In the genomic region with DNA sequence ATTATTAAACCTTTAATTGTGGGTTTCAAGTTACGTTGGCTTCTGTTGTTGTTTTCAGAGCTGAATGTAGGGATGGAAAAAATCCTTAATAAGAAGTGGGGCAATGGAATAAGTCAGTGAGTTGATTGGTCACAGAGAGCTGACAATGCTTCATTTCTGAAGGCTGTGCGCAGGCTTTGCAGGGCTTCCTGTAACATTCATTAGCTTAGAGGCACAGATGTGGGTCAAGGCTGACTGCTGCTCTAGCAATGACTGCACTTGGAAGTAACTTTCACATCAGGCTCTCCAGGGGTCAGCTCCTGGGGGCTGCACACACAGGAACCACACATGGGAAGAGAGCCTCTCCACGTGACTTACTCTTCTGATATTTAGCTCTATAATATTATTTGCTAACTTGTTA, we compare ENCODE assay signal across 15 mouse cellular contexts. TPM values are rescaled to one million over a fixed set of nuclear protein-coding genes. Genes with fewer than 3 reads are reported as not detected.
DNase-seq lines count a peak whose midpoint lies in the region; ATAC-seq and TF ChIP-seq lines count a peak whose summit lies in the region.
"Had no signal": no experiment of that assay in that cellular context is flagged by ENCODE, and none has a peak within 500 bp of the region (broad histone marks: within the 10 kb centered on the region; RNA-seq: fewer than 3 reads in every experiment).

No protein-coding gene starts in this region.

- no peak overlapping the region for H3K4me3 ChIP-seq in intestine, embryonic 15.5 days (replicated peaks)
- H3K4me3 ChIP-seq in intestine, postnatal 0 days (ENCODE audit: low read depth, low read length), result no peak overlapping the region
- no peak overlapping the region for H3K4me3 ChIP-seq in layer of hippocampus, adult 2 months
- H3K4me3 ChIP-seq: midbrain, embryonic 15.5 days had no signal

- no peaks in the 10 kb centered on the region for H3K36me3 ChIP-seq in intestine, embryonic 15.5 days
- H3K36me3 ChIP-seq in intestine, postnatal 0 days (ENCODE audit: control insufficient read depth, insufficient read depth), result no peaks in the 10 kb centered on the region
- H3K36me3 ChIP-seq: midbrain, embryonic 15.5 days had no signal

- 51% methylated on average over 3 of the region's 3 CpGs for WGBS in intestine, embryonic 15.5 days
- 66% methylated on average over 3 of the region's 3 CpGs for WGBS in intestine, postnatal 0 days

- ATAC-seq in intestine, embryonic 15.5 days, result no peak
- no peak for ATAC-seq in intestine, postnatal 0 days
- no peak for ATAC-seq in inflammation-experienced regulatory T-cells, adult 6 months
- ATAC-seq: midbrain, embryonic 15.5 days had no signal

- peak; percentile 20 for DNase-seq in Muller cell, postnatal 12 days (ENCODE audit: inconsistent ontology term)
- DNase-seq in adrenal gland, postnatal 10 days, result peak; percentile 68
- DNase-seq in forelimb bud, embryonic 11.5 days (ENCODE audit: low read depth, low spot score), result peak; percentile 13
- no peak for DNase-seq in layer of hippocampus, adult 2 months (ENCODE audit: low spot score in 2 of 2)
- no peak for DNase-seq in urinary bladder, postnatal 36 days (ENCODE audit: low spot score in 2 of 2)
- DNase-seq: cerebellum, adult 8-10 months; gastrocnemius, postnatal 25 days; heart, postnatal 36 days; kidney, postnatal 10 days; right cerebral cortex, postnatal 25 days had no signal

- no peaks in the 10 kb centered on the region for H3K9me3 ChIP-seq in intestine, embryonic 15.5 days
- no peaks in the 10 kb centered on the region for H3K9me3 ChIP-seq in intestine, postnatal 0 days (ENCODE audit: control insufficient read depth)
- H3K9me3 ChIP-seq: midbrain, embryonic 15.5 days had no signal

- TF ChIP-seq CTCF in intestine, postnatal 0 days (IDR thresholded peaks at IDR 0.05; ENCODE audit: low read depth), result no peak
- TF ChIP-seq CTCF in layer of hippocampus, adult 2 months (conservative IDR thresholded peaks at IDR 0.05), result no peak

- no peaks in the 10 kb centered on the region for H3K27me3 ChIP-seq in intestine, embryonic 15.5 days (replicated peaks)
- no peaks in the 10 kb centered on the region for H3K27me3 ChIP-seq in intestine, postnatal 0 days (replicated peaks; ENCODE audit: control insufficient read depth, insufficient read depth, low read length)
- H3K27me3 ChIP-seq: midbrain, embryonic 15.5 days had no signal

- peaks cover 5% of the 10 kb centered on the region; the same call in 1 of the 2 replicates for H3K4me1 ChIP-seq in intestine, embryonic 15.5 days (replicated peaks)
- no peaks in the 10 kb centered on the region for H3K4me1 ChIP-seq in intestine, postnatal 0 days (replicated peaks; ENCODE audit: control insufficient read depth, insufficient read depth, low read length)

- H3K4me2 ChIP-seq in intestine, embryonic 15.5 days (replicated peaks), result peak overlapping the region; percentile 17; the same call in 1 of the 2 replicates
- no peak overlapping the region for H3K4me2 ChIP-seq in intestine, postnatal 0 days (replicated peaks; ENCODE audit: low read depth)
- H3K4me2 ChIP-seq: heart, embryonic 11.5 days; midbrain, embryonic 15.5 days had no signal

- H3K27ac ChIP-seq in intestine, embryonic 15.5 days, result no peak overlapping the region
- H3K27ac ChIP-seq in intestine, postnatal 0 days (ENCODE audit: low read depth, low read length), result no peak overlapping the region
- H3K27ac ChIP-seq in layer of hippocampus, adult 2 months, result no peak overlapping the region
- H3K27ac ChIP-seq: midbrain, embryonic 15.5 days had no signal

- H3K9ac ChIP-seq in intestine, embryonic 15.5 days, result no peak overlapping the region
- no peak overlapping the region for H3K9ac ChIP-seq in intestine, postnatal 0 days (ENCODE audit: low read depth, low read length)
- H3K9ac ChIP-seq: midbrain, embryonic 15.5 days had no signal

RNA-seq across cellular contexts. Expression of gene Pde5a, which starts 5.1 kb away (rescaled TPM):
- polyA plus RNA-seq in intestine, embryonic 15.5 days (2015; fragmentation: Nextera tagmentation; extraction: Ambion mirVana), result 12.1 and 13.3 TPM in 2 replicates
- 9.0 and 9.1 TPM in 2 replicates for polyA plus RNA-seq in intestine, postnatal 0 days (2015; fragmentation: Nextera tagmentation; extraction: Ambion mirVana)
- total RNA-seq in adrenal gland, postnatal 10 days (2021), result 10 to 100 TPM; 20.4 to 21.2 TPM
- total RNA-seq in layer of hippocampus, adult 2 months (2021), result 10 to 100 TPM; 14.8 to 16.7 TPM
- polyA plus RNA-seq in inflammation-experienced regulatory T-cells, adult 6 months (2017; shearing (Covaris generic)), result under 1 TPM; 0.09 to 0.54 (median 0.13) TPM

Comparison
In these comparisons a context has a peak if more than half of its experiments do, and no peak if none do; other contexts are left out.
1. DNase-seq: peak in Muller cell, postnatal 12 days (single experiment), adrenal gland, postnatal 10 days (single experiment) and forelimb bud, embryonic 11.5 days (single experiment); none in layer of hippocampus, adult 2 months (0 of 2) and urinary bladder, postnatal 36 days (0 of 2).